Mouse (Mus musculus) frontal cortex, adult 2 months (tissue): Measurements from ENCODE around the gene Rab4b. TPM values are rescaled to one million over a fixed set of nuclear protein-coding genes. Genes with fewer than 3 reads are reported as not detected.
A peak's percentile ranks its signal among the peaks of the same experiment; 100 is the strongest.

Source experiments
- DNase-seq, 2 experiments: peaks; one replicate each; pipeline ENCODE4 v3.0.0; 2022; ENCODE audit warnings: low spot score in 1 of 2; ENCODE audit errors: extremely low spot score in 1 of 2
- polyA plus RNA-seq: library from polyadenylated mRNA; depleted of rRNA; stranded (reverse); fragments of >200 nt; gene quantifications from 2 replicates; pipeline ENCODE4 v1.2.3, GENCODE M21; 2012

Gene Rab4b
- polyA plus RNA-seq, 1 experiment: 124 TPM

- no peak for DNase-seq
Observed at GRCm38 (mm10) chr7:27185986-27186385, 7.3 kb upstream of the Rab4b start.

- no peak for DNase-seq
Observed at GRCm38 (mm10) chr7:27184964-27185363, 6.3 kb upstream of the Rab4b start.

DNA sequence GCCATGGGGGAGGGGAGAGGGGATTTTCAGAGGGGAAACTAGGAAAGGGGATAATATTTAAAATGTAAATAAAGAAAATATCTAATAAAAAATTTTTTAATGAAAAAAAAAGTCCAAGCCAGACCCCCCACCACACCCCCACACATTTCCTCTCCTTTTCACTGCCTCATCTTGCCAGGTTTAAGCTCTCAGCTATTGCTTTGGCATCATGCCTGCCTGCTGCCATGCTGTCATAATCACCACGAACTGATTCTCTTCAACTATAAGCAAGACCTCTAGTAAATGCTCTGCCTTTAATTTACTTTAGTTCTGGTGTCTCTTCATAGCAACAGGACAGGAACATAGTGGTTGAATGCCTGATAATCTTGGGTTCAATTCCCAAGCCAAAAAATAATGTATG, 3.8 kb upstream of the Rab4b start:
- no peak for DNase-seq

DNA sequence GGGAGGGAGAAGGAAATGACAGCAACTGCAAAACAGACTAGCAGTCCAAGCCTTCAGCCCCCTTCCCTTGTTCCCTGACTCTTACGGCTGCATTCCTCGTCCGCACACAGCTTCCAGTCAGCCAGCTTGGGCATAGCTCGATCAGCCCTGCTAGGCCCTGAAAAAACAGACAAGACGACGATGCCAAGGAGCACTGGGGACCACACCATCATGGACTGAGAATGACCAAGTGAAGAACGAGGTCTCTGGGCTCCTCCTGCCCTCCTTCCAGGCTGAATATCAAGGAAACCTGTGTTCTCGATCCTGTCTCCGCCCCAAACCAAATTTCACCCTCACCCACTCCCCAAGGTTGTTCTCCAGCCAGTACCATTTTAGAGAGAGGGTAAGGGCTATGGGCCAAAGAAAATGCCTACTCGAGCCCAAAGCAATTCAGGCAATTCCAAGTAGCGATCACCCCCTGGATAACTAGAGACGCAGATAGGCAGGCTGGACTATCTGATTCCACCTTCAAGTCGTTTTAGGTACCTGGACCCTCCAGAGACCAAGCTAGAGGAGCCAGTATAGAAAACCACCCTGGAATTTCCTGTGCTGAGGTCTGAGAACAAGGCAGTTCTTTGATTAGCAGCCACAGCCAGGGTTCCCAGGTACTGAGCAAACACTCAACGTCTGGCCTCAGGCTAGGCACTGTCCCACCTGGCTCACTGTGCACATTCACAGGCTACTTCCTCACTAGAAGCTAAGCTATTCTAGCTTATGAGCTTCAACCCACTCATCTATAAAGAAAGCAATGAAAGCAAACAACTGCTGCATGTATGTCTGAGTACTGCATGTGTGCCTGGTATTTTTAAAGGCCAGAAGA, 2.4 kb upstream of the Rab4b start, which contains the start of the genes Gm21983 and Mia:
Gene Gm21983, minus strand, starts transcription at position 250 of the 859 bp plus-strand sequence.
Gene Mia, minus strand, starts transcription at position 321 of the 859 bp plus-strand sequence.
- DNase-seq: no peak

- DNase-seq: no peak
Observed at GRCm38 (mm10) chr7:27180036-27180435, 1.3 kb upstream of the Rab4b start.

- DNase-seq: no peak
Observed at GRCm38 (mm10) chr7:27179217-27179918, 672 bp upstream of the Rab4b start.

- no peak for DNase-seq
Observed at GRCm38 (mm10) chr7:27177942-27178323, 763 bp downstream of the Rab4b start.

DNA sequence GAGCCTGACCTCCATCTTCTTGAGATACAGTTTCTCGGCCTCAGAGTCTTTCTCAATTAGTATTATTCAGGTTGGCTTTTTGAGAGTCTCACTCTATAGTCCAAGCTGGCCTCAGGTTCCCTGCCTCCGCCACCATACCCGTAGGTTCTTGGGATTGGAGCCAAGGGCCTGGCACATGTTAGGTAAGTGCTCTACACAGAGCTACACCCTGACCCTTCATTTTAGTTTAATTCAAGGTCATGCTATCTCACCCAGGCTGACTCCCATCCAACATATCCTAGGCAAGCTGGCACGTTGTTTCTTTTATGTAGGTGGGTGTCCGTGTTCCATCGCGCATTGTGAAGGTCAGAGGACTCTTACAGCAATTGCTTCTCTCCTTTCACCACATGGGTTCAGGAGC, 3.8 kb downstream of the Rab4b start:
- no peak for DNase-seq

GRCm38 (mm10) chr7:27174496-27174895, 4.2 kb downstream of the Rab4b start:
- DNase-seq: no peak

GRCm38 (mm10) chr7:27170981-27171380, 7.7 kb downstream of the Rab4b start:
- DNase-seq: no peak

DNA sequence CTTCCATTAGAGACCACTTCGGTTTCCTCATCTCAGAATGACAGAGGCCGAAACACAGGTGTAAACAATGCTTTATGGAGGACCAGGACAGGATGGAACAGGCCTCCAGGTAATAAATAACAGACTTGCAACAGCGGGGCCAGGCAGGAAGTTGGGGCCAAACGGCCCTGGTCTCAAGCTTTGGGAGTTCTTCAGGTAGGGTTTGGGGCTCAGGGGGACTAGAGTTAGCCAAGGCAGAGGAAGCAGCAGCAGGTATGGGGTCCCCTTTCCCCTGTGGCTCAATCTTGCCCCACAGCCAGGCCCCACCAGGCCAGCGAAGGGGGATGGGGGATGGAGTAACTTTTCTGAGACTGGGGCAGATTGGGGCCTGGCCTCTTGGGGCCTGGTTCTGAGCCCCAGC, 10.3 kb downstream of the Rab4b start:
- no peak for DNase-seq

GRCm38 (mm10) chr7:27167475-27168094, 11.1 kb downstream of the Rab4b start:
- no peak for DNase-seq

- peak; percentile 93 to 96 for DNase-seq
Observed at GRCm38 (mm10) chr7:27166614-27167474, 11.9 kb downstream of the Rab4b start, which contains the start of gene Egln2. Egln2 (minus strand) TSS chr7:27166802.

- peak in 1 of 2 experiments; percentile 68 for DNase-seq
Observed at GRCm38 (mm10) chr7:27166229-27166613, 12.5 kb downstream of the Rab4b start.

- DNase-seq: no peak
Observed at GRCm38 (mm10) chr7:27165696-27166095, 13.0 kb downstream of the Rab4b start.

DNA sequence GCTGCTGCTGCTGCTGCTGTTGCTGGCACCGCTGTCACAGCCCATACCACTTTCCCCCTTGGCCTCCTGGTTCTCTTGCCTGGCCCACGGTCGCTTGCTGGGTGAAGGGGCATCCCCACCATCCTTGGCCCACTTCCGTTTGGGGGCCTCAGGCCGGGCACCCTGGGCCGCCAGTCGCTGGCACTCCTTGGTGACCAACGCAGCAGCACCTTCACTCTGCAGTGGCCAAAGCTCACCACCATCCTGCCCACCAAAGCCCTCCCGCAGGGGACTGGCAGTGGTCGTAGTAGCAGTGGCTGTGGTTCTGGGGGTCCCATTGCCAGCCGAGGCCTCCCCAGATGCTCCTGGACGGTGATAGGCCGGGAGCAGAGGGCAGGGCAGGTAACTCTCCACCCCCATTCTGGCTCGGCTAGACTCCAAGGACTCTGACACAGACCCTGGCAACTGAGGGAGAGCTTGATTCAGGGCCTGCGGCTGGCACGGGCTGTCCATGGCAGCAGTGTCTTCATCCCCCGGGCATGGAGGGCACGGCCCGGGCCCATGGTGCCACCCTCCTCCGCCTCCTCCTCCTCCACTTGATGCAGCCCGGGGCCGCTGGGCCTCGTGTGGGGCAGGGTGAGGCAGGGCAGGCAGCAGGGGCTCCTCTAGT, 13.6 kb downstream of the Rab4b start:
- DNase-seq: no peak

- peak in 1 of 2 experiments; percentile 74 for DNase-seq
Observed at GRCm38 (mm10) chr7:27164112-27164947, 14.4 kb downstream of the Rab4b start.

GRCm38 (mm10) chr7:27163450-27163805, 15.3 kb downstream of the Rab4b start:
- DNase-seq: no peak
